Mouse (Mus musculus) layer of hippocampus, adult 9-11 months (tissue): ENCODE measurements around the gene Fhad1.

ENCODE experiments used
- DNase-seq: peaks from one replicate; pipeline ENCODE4 v3.0.0; 2022

Fhad1 gene

GRCm38 (mm10) chr4:141964575-141964974 is 50.3 kb downstream of the Fhad1 start:
- DNase-seq, result peak; percentile 86

GRCm38 (mm10) chr4:141963907-141964306 is 51.0 kb downstream of the Fhad1 start:
- no peak for DNase-seq

GRCm38 (mm10) chr4:141962811-141963685 is 51.8 kb downstream of the Fhad1 start:
- DNase-seq, result peak; percentile 13

- peak; percentile 1 for DNase-seq
Measured at GRCm38 (mm10) chr4:141960037-141960436, 54.8 kb downstream of the Fhad1 start.

- no peak for DNase-seq
Measured at GRCm38 (mm10) chr4:141959615-141960014, 55.3 kb downstream of the Fhad1 start.

- no peak for DNase-seq
Measured at GRCm38 (mm10) chr4:141958614-141959375, 56.1 kb downstream of the Fhad1 start.

- DNase-seq, result peak; percentile 76
Measured at GRCm38 (mm10) chr4:141958188-141958587, 56.7 kb downstream of the Fhad1 start.

- no peak for DNase-seq
Measured at GRCm38 (mm10) chr4:141957740-141958139, 57.1 kb downstream of the Fhad1 start.

GRCm38 (mm10) chr4:141956931-141957330 is 58.0 kb downstream of the Fhad1 start:
- DNase-seq, result no peak

GRCm38 (mm10) chr4:141954770-141955720 is 59.8 kb downstream of the Fhad1 start:
- DNase-seq, result peak; percentile 27

- peak; percentile 46 for DNase-seq
Measured at GRCm38 (mm10) chr4:141953859-141954258, 61.0 kb downstream of the Fhad1 start.

GRCm38 (mm10) chr4:141953291-141953690 is 61.6 kb downstream of the Fhad1 start:
- peak; percentile 19 for DNase-seq

- peak; percentile 50 for DNase-seq
Measured at GRCm38 (mm10) chr4:141952824-141953223, 62.1 kb downstream of the Fhad1 start.

- DNase-seq, result peak; percentile 92
Measured at GRCm38 (mm10) chr4:141952114-141952513, 62.8 kb downstream of the Fhad1 start.

- peak; percentile 8 for DNase-seq
Measured at GRCm38 (mm10) chr4:141949436-141949835, 65.4 kb downstream of the Fhad1 start.

GRCm38 (mm10) chr4:141948822-141949221 is 66.1 kb downstream of the Fhad1 start:
- DNase-seq, result peak; percentile 31

- no peak for DNase-seq
Measured at GRCm38 (mm10) chr4:141942403-141942802, 72.5 kb downstream of the Fhad1 start.

- DNase-seq, result peak; percentile 74
Measured at GRCm38 (mm10) chr4:141941289-141941688, 73.6 kb downstream of the Fhad1 start.

GRCm38 (mm10) chr4:141938535-141938934 is 76.3 kb downstream of the Fhad1 start:
- no peak for DNase-seq

GRCm38 (mm10) chr4:141932785-141933574 is 81.9 kb downstream of the Fhad1 start:
- no peak for DNase-seq

GRCm38 (mm10) chr4:141931526-141931925 is 83.4 kb downstream of the Fhad1 start:
- no peak for DNase-seq

GRCm38 (mm10) chr4:141930001-141930400 is 84.9 kb downstream of the Fhad1 start:
- DNase-seq, result no peak
